Mouse (Mus musculus) heart, postnatal 0 days (tissue): Measurements from ENCODE around the gene Scarf2. TPM values are rescaled to one million over a fixed set of nuclear protein-coding genes. Genes with fewer than 3 reads are reported as not detected.

Experiments
- ATAC-seq: fragments of 200-750 bp; cut with Nextera tagmentation; 2 replicates; pipeline ENCODE4 v1.8.0; 2017; ENCODE audit warnings: low read depth, moderate number of reproducible peaks, moderate library complexity; ENCODE audit not compliant: insufficient read depth
- DNase-seq: peaks from one replicate; pipeline ENCODE4 v3.0.0-alpha.2; 2016; ENCODE audit warnings: low spot score
- H3K27ac ChIP-seq: fragments of 300-500 bp; sonication (generic); 2 replicates; pipeline ENCODE4 v1.5.1; 2014; ENCODE audit warnings: low read depth, mild to moderate bottlenecking
- H3K27me3 ChIP-seq: fragments of 300-500 bp; sonication (generic); 2 replicates; pipeline ENCODE4 v1.6.1; 2014; ENCODE audit warnings: low read length, mixed read lengths; ENCODE audit not compliant: control insufficient read depth, insufficient read depth
- H3K36me3 ChIP-seq: fragments of 300-500 bp; sonication (generic); replicated peaks from 2 replicates; pipeline ENCODE4 v1.6.1; 2014; ENCODE audit warnings: low read length, mixed read lengths; ENCODE audit not compliant: control insufficient read depth, insufficient read depth
- H3K4me1 ChIP-seq: fragments of 300-500 bp; sonication (generic); 2 replicates; pipeline ENCODE4 v1.6.1; 2014; ENCODE audit warnings: antibody characterized with exemption; ENCODE audit not compliant: control insufficient read depth, insufficient read depth
- H3K4me2 ChIP-seq: fragments of 300-500 bp; sonication (generic); 2 replicates; pipeline ENCODE4 v1.6.1; 2014; ENCODE audit warnings: low read depth, mild to moderate bottlenecking, low read length, moderate library complexity
- H3K4me3 ChIP-seq: fragments of 300-500 bp; sonication (generic); 2 replicates; pipeline ENCODE4 v1.5.1; 2014; ENCODE audit warnings: low read depth, low read length
- H3K9ac ChIP-seq: fragments of 300-500 bp; sonication (generic); replicated peaks from 2 replicates; pipeline ENCODE4 v1.6.1; 2014; ENCODE audit warnings: low read depth, low read length, mixed read lengths
- H3K9me3 ChIP-seq: fragments of 300-500 bp; sonication (generic); replicated peaks from 2 replicates; pipeline ENCODE4 v1.6.1; 2016; ENCODE audit warnings: low read length; ENCODE audit not compliant: control insufficient read depth
- CTCF ChIP-seq: IDR thresholded peaks from 2 replicates; pipeline ENCODE4 v1.5.1; 2016; ENCODE audit warnings: antibody characterized with exemption, control low read depth, low read depth
- EP300 ChIP-seq: IDR thresholded peaks from 2 replicates; pipeline ENCODE4 v1.6.1; 2016; ENCODE audit warnings: antibody characterized with exemption, low read depth
- WGBS: fragments of 180-500 bp; shearing (Covaris S2); extraction: QIAGEN DNeasy Blood & Tissue Kit; methylation state at CpG from one replicate; pipeline ENCODE4 v1.1.7; 2014; 5-methylcytosine and 5-hydroxymethylcytosine counted together
- polyA plus RNA-seq: library from polyadenylated mRNA; unstranded; fragments of >200 nt; fragmentation: Nextera tagmentation; extraction: Ambion mirVana; gene quantifications from 2 replicates; pipeline ENCODE4 v1.2.1, GENCODE M21; 2015
- total RNA-seq: library from RNA; depleted of rRNA; stranded (reverse); fragments of >200 nt; gene quantifications from 2 replicates; pipeline ENCODE4 v1.2.3, GENCODE M21; 2014; ENCODE audit warnings: low replicate concordance

The Scarf2 gene
- total and polyA plus RNA-seq, 2 experiments from 2014 or later, result 2.6 to 25.4 TPM

- H3K27me3 ChIP-seq, result peaks cover 25% of the 10 kb centered on the region
- H3K27ac ChIP-seq, result no peak overlapping the region
- H3K4me2 ChIP-seq, result no peak overlapping the region
- TF ChIP-seq CTCF, result no peak
- TF ChIP-seq EP300, result no peak
- peaks cover 35% of the 10 kb centered on the region for H3K36me3 ChIP-seq
- no peak overlapping the region for H3K4me3 ChIP-seq
- no peaks in the 10 kb centered on the region; the same call in 1 of the 2 replicates for H3K4me1 ChIP-seq
- WGBS, result 86% methylated on average over 4 of the region's 4 CpGs
- ATAC-seq (no peak), DNase-seq (no peak)
- no peak overlapping the region for H3K9ac ChIP-seq
- H3K9me3 ChIP-seq, result no peaks in the 10 kb centered on the region
Observed at GRCm38 (mm10) chr16:17794047-17794446, 3.0 kb upstream of the Scarf2 start.

GRCm38 (mm10) chr16:17795643-17796042, 1.4 kb upstream of the Scarf2 start:
- Histone ChIP-seq H3K9ac (no peak overlapping the region), H3K27ac (no peak overlapping the region)

DNA sequence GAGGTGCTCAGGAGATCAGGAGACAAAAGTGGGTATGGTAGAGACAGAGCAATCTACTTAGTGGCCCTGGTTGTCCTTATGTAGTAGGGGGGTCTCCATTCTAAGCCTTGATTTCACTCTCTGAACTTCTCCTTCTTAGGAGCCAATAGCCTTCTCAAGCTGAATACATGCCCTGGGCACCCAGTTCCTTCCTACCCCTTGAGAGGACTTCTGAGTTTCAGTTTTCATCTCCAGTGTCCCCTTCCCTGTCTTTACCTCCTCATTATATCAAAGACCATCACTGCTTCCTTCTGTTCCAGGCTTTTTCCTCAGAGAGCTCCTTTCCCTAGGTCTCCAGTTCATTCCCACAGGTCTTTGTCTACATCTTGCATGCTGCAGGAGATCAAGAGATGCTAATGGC, 563 bp upstream of the Scarf2 start:
- Histone ChIP-seq H3K27ac (peak overlapping the region; percentile 4; the same call in 1 of the 2 replicates), H3K27me3 (peaks cover 46% of the 10 kb centered on the region), H3K9ac (no peak overlapping the region), H3K4me1 (no peaks in the 10 kb centered on the region; the same call in 1 of the 2 replicates), H3K4me2 (peak overlapping the region; percentile 77), H3K9me3 (no peaks in the 10 kb centered on the region), H3K36me3 (peaks cover 14% of the 10 kb centered on the region), H3K4me3 (peak overlapping the region; percentile 60)
- DNase-seq (no peak), ATAC-seq (no peak)
- TF ChIP-seq EP300 (no peak), CTCF (no peak)

More at GRCm38 (mm10) chr16:17795643-17796042, 1.4 kb upstream of the Scarf2 start:
- DNase-seq (no peak), ATAC-seq (no peak)
- TF ChIP-seq EP300, result no peak
- TF ChIP-seq CTCF, result no peak
- WGBS, result 75% methylated on average over 5 of the region's 5 CpGs
- Histone ChIP-seq H3K9me3 (no peaks in the 10 kb centered on the region), H3K27me3 (peaks cover 38% of the 10 kb centered on the region), H3K4me2 (no peak overlapping the region), H3K4me1 (no peaks in the 10 kb centered on the region; the same call in 1 of the 2 replicates), H3K4me3 (no peak overlapping the region), H3K36me3 (peaks cover 23% of the 10 kb centered on the region)

GRCm38 (mm10) chr16:17797812-17798311, 780 bp downstream of the Scarf2 start:
- peaks cover 4% of the 10 kb centered on the region for H3K4me1 ChIP-seq
- H3K27me3 ChIP-seq, result peaks cover 60% of the 10 kb centered on the region
- H3K9me3 ChIP-seq, result no peaks in the 10 kb centered on the region
- peaks cover under 1% of the 10 kb centered on the region; the same call in 1 of the 2 replicates for H3K36me3 ChIP-seq
- peak overlapping the region; percentile 60 for H3K4me3 ChIP-seq
- TF ChIP-seq EP300, result no peak
- peak; percentile 1; the same call in 1 of the 2 replicates for ATAC-seq
- DNase-seq, result no peak
- H3K27ac ChIP-seq, result peak overlapping the region; percentile 76
- WGBS, result 9% methylated on average over 20 of the region's 29 CpGs
- peak overlapping the region; percentile 71 for H3K9ac ChIP-seq
- peak overlapping the region; percentile 77 for H3K4me2 ChIP-seq

DNA sequence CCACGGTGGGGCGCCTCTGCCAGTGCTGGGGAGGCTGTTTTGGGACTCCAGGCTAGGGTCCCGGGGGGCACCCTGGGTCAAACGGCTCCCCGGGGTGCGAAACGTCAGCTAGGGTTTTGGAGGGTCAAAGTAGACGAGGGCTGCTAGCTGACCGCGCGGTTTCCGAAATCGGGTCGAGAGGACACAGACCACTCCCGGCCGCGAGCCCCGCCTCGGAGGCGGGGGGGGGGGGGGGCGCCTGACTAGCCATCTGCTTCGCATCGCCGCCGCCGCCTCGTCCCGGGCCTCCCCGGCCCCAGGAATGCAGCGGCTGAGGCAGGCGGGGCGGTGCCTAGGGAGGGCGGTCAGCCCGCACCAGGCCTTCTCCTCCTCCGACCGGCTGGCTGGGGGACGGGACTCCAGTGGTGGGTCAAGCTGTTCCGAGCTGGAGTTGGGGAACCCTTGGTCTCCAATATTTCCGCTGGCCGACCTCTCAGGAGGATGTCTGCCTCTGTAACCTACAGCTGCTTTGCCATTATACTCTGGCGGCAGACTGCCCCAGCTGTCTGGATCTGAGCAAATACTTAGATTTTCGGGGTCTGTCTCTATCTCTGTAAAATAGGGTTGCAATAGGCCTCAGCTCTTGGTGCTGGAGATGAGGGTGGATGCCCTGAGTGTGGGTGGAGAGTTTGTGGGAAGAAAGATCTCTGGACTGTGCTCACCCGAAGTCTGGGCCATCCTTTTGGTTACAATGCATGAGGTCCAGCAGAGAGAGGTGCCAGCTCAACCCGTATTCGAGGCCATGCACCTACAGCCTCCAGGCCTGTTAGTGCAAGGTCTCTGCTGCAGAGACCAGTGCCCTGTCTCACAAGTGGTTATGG, 1.5 kb downstream of the Scarf2 start:
- 8% methylated on average over 37 of the region's 45 CpGs for WGBS
- H3K9ac ChIP-seq, result peak overlapping the region; percentile 71
- TF ChIP-seq EP300 (no peak), CTCF (no peak)
- H3K9me3 ChIP-seq, result no peaks in the 10 kb centered on the region
- H3K4me3 ChIP-seq, result peak overlapping the region; percentile 60
- peak overlapping the region; percentile 76 for H3K27ac ChIP-seq
- ATAC-seq, result peak; percentile 64
- H3K27me3 ChIP-seq, result peaks cover 67% of the 10 kb centered on the region
- no peak for DNase-seq
- peak overlapping the region; percentile 77 for H3K4me2 ChIP-seq
- H3K36me3 ChIP-seq, result no peaks in the 10 kb centered on the region
- peaks cover 9% of the 10 kb centered on the region for H3K4me1 ChIP-seq

- no peak for ATAC-seq
- H3K4me3 ChIP-seq, result no peak overlapping the region
- H3K36me3 ChIP-seq, result no peaks in the 10 kb centered on the region
- no peak overlapping the region for H3K27ac ChIP-seq
- TF ChIP-seq EP300 (no peak), CTCF (no peak)
- H3K9me3 ChIP-seq, result no peaks in the 10 kb centered on the region
- peaks cover 15% of the 10 kb centered on the region for H3K4me1 ChIP-seq
- no peak for DNase-seq
- H3K9ac ChIP-seq, result no peak overlapping the region
- no peak overlapping the region for H3K4me2 ChIP-seq
- H3K27me3 ChIP-seq, result peaks cover 77% of the 10 kb centered on the region
Observed at GRCm38 (mm10) chr16:17799584-17799983, 2.5 kb downstream of the Scarf2 start.
